Mouse (Mus musculus): ENCODE measurements around the gene Hdac9.

GRCm38 (mm10) chr12:34836864-34837263, 80.0 kb downstream of the Hdac9 start:
- TF ChIP-seq CTCF (IDR thresholded peaks at IDR 0.05; ENCODE audit: low read depth) (no peak), EP300 (optimal IDR thresholded peaks at IDR 0.05) (no peak)

Measured in stomach, postnatal 0 days (tissue).